In genomic region chr2:21927656-21928055, GRCm38 (mm10) we compare ENCODE assay signal across 10 mouse cellular contexts.
DNase-seq lines count a peak whose midpoint lies in the region; ATAC-seq and TF ChIP-seq lines count a peak whose summit lies in the region.
"Had no signal": no experiment of that assay in that cellular context is flagged by ENCODE, and none has a peak within 500 bp of the region (broad histone marks: within the 10 kb centered on the region; RNA-seq: fewer than 3 reads in every experiment).

No protein-coding gene starts in this region.

- no peak for TF ChIP-seq EP300 in heart, postnatal 0 days (IDR thresholded peaks at IDR 0.05; ENCODE audit: low read depth)
- no peak for TF ChIP-seq EP300 in stomach, postnatal 0 days (optimal IDR thresholded peaks at IDR 0.05)

- no peaks in the 10 kb centered on the region for H3K4me1 ChIP-seq in heart, postnatal 0 days (ENCODE audit: control insufficient read depth, insufficient read depth)
- no peaks in the 10 kb centered on the region for H3K4me1 ChIP-seq in heart, embryonic 12.5 days (replicated peaks)
- no peaks in the 10 kb centered on the region for H3K4me1 ChIP-seq in midbrain, embryonic 12.5 days
- H3K4me1 ChIP-seq in midbrain, embryonic 10.5 days: no peaks in the 10 kb centered on the region
- H3K4me1 ChIP-seq in stomach, postnatal 0 days (replicated peaks; ENCODE audit: control insufficient read depth, insufficient read depth): no peaks in the 10 kb centered on the region
- H3K4me1 ChIP-seq: embryonic facial prominence, embryonic 13.5 days had no signal

- 13% methylated on average over 1 of the region's 1 CpGs for WGBS in heart, postnatal 0 days
- 20% methylated on average over 1 of the region's 1 CpGs for WGBS in heart, embryonic 12.5 days
- WGBS in midbrain, embryonic 12.5 days: 50% methylated on average over 1 of the region's 1 CpGs
- 59% methylated on average over 1 of the region's 1 CpGs for WGBS in midbrain, embryonic 10.5 days
- WGBS in stomach, postnatal 0 days: 19% methylated on average over 1 of the region's 1 CpGs

- H3K27ac ChIP-seq in heart, postnatal 0 days (ENCODE audit: low read depth): no peak overlapping the region
- no peak overlapping the region for H3K27ac ChIP-seq in heart, embryonic 12.5 days (ENCODE audit: poor library complexity, severe bottlenecking)
- H3K27ac ChIP-seq in midbrain, embryonic 12.5 days (replicated peaks): no peak overlapping the region
- H3K27ac ChIP-seq in midbrain, embryonic 10.5 days (replicated peaks): no peak overlapping the region
- no peak overlapping the region for H3K27ac ChIP-seq in stomach, postnatal 0 days (replicated peaks)
- H3K27ac ChIP-seq: embryonic facial prominence, embryonic 13.5 days had no signal

- H3K9me3 ChIP-seq in heart, postnatal 0 days (replicated peaks; ENCODE audit: control insufficient read depth, low read length): no peaks in the 10 kb centered on the region
- H3K9me3 ChIP-seq in heart, embryonic 12.5 days (replicated peaks): no peaks in the 10 kb centered on the region
- H3K9me3 ChIP-seq in midbrain, embryonic 12.5 days: no peaks in the 10 kb centered on the region
- no peaks in the 10 kb centered on the region; the same call in 1 of the 2 replicates for H3K9me3 ChIP-seq in midbrain, embryonic 10.5 days (replicated peaks)
- no peaks in the 10 kb centered on the region for H3K9me3 ChIP-seq in stomach, postnatal 0 days (ENCODE audit: control insufficient read depth, low read length)
- H3K9me3 ChIP-seq: embryonic facial prominence, embryonic 13.5 days had no signal

- DNase-seq in heart, postnatal 0 days (ENCODE audit: low spot score): no peak
- DNase-seq in midbrain, embryonic 10.5 days (ENCODE audit: low spot score): no peak
- DNase-seq in brain, adult 2 months (ENCODE audit: low read depth, low spot score): peak; percentile 55
- no peak for DNase-seq in stomach, postnatal 0 days (ENCODE audit: low spot score)
- DNase-seq in right cerebral cortex, adult 18-20 months: no peak
- no peak for DNase-seq in spleen, adult 12 weeks (ENCODE audit: low spot score)
- DNase-seq: kidney, adult 11 months had no signal

- peak; percentile 24; the same call in 1 of the 2 replicates for TF ChIP-seq CTCF in heart, postnatal 0 days (IDR thresholded peaks at IDR 0.05; ENCODE audit: low read depth)
- peak; percentile 65 for TF ChIP-seq CTCF in stomach, postnatal 0 days (IDR thresholded peaks at IDR 0.05; ENCODE audit: low read depth)

- no peak overlapping the region for H3K4me2 ChIP-seq in heart, postnatal 0 days (ENCODE audit: low read depth, low read length)
- H3K4me2 ChIP-seq in heart, embryonic 12.5 days: no peak overlapping the region
- no peak overlapping the region for H3K4me2 ChIP-seq in midbrain, embryonic 12.5 days (replicated peaks)
- H3K4me2 ChIP-seq in stomach, postnatal 0 days (replicated peaks; ENCODE audit: low read depth): no peak overlapping the region
- H3K4me2 ChIP-seq: embryonic facial prominence, embryonic 13.5 days had no signal

- no peaks in the 10 kb centered on the region for H3K27me3 ChIP-seq in heart, postnatal 0 days (ENCODE audit: control insufficient read depth, insufficient read depth, low read length)
- H3K27me3 ChIP-seq in heart, embryonic 12.5 days (replicated peaks): no peaks in the 10 kb centered on the region
- H3K27me3 ChIP-seq in midbrain, embryonic 12.5 days: no peaks in the 10 kb centered on the region
- no peaks in the 10 kb centered on the region for H3K27me3 ChIP-seq in midbrain, embryonic 10.5 days (ENCODE audit: low read depth, poor library complexity, severe bottlenecking)
- H3K27me3 ChIP-seq in stomach, postnatal 0 days (ENCODE audit: control insufficient read depth, insufficient read depth, low read length): no peaks in the 10 kb centered on the region
- H3K27me3 ChIP-seq: embryonic facial prominence, embryonic 13.5 days had no signal

- no peak for ATAC-seq in heart, postnatal 0 days (ENCODE audit: insufficient read depth, low read depth)
- ATAC-seq in heart, embryonic 12.5 days (ENCODE audit: insufficient number of reproducible peaks, low FRiP score): no peak
- ATAC-seq in midbrain, embryonic 12.5 days (ENCODE audit: low FRiP score, low read depth): peak; percentile 27; the same call in 1 of the 2 replicates
- no peak for ATAC-seq in stomach, postnatal 0 days (ENCODE audit: low FRiP score, low TSS enrichment)

- no peak overlapping the region for H3K4me3 ChIP-seq in heart, postnatal 0 days (ENCODE audit: low read depth, low read length)
- no peak overlapping the region for H3K4me3 ChIP-seq in heart, embryonic 12.5 days
- H3K4me3 ChIP-seq in midbrain, embryonic 12.5 days: no peak overlapping the region
- H3K4me3 ChIP-seq in midbrain, embryonic 10.5 days: no peak overlapping the region
- no peak overlapping the region for H3K4me3 ChIP-seq in stomach, postnatal 0 days (ENCODE audit: low read depth, low read length)
- H3K4me3 ChIP-seq: embryonic facial prominence, embryonic 13.5 days had no signal

- no peaks in the 10 kb centered on the region for H3K36me3 ChIP-seq in heart, postnatal 0 days (replicated peaks; ENCODE audit: control insufficient read depth, insufficient read depth, low read length)
- no peaks in the 10 kb centered on the region for H3K36me3 ChIP-seq in heart, embryonic 12.5 days
- no peaks in the 10 kb centered on the region for H3K36me3 ChIP-seq in midbrain, embryonic 12.5 days
- H3K36me3 ChIP-seq in midbrain, embryonic 10.5 days: no peaks in the 10 kb centered on the region
- no peaks in the 10 kb centered on the region for H3K36me3 ChIP-seq in stomach, postnatal 0 days (ENCODE audit: control insufficient read depth, insufficient read depth, low read length)
- H3K36me3 ChIP-seq: embryonic facial prominence, embryonic 13.5 days had no signal

- H3K9ac ChIP-seq in heart, postnatal 0 days (replicated peaks; ENCODE audit: low read depth, low read length): no peak overlapping the region
- H3K9ac ChIP-seq in heart, embryonic 12.5 days: no peak overlapping the region
- H3K9ac ChIP-seq in midbrain, embryonic 12.5 days (replicated peaks): no peak overlapping the region
- H3K9ac ChIP-seq in stomach, postnatal 0 days (ENCODE audit: low read length): no peak overlapping the region
- H3K9ac ChIP-seq: embryonic facial prominence, embryonic 13.5 days had no signal
